Mouse (Mus musculus): ENCODE results near the gene 4930432M17Rik.

The 4930432M17Rik gene

DNA sequence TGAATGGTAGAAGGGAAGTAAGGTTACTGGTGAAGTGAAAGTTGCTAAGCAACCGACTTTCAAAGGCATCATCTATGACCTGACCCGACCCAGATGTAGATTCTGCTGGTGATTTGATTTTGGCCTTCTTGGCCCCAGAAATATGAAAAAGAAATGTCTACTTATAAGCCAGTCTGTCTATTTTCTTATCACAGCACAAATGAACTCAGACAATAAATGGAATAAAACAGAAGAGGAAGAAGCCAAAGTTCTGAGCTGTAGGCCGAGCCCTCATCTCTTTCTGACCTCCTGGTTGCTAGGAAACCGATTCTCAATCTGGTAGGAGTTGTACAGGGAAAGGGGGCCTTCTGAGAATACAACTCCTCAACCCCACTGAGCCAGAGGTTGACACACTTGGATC is at the start of gene 4930432M17Rik:
4930432M17Rik (plus strand) TSS at position 301 of the 400 bp plus-strand sequence.
- no peak for DNase-seq (ENCODE audit: low spot score)

DNA sequence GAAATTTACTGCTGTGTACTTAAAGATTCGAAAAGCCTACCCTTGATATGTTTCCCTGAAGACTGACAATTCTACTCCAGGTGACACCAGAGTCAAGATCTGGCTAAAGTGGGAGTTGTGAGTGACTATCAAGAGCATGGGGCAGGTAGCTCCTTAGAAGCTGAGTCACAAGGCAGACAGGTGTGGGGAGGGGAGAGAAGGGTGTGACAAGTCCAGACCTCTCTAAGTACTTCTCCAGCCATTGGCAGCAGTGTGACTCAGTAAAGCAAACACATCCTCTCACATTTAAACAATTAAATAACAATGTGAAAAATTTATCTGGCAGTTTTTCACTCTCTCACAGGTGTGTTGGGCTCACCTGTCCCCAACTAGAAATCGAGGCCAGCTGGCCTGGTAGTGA is 44.9 kb upstream of the 4930432M17Rik start:
- DNase-seq (ENCODE audit: low spot score): no peak

DNA sequence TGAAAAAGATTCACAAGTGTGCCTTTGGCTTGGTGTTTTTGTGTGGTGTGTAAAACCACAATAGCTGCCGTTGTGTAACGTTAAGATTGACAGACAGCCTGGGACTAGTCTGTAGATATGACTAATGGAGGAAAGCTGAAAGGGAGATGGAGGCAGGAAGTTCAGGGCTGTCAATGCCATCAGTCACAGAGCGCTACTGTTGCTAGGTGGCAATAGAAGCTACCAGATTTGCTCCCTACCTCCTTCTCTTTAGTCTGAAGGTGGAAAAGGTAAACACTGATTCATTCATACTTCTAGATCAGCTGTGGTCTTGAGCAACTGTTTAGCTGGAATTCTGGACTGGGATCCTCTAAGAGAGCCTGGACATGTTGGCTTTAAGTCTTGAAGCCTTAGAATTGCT is 44.3 kb upstream of the 4930432M17Rik start:
- no peak for DNase-seq (ENCODE audit: low spot score)

DNA sequence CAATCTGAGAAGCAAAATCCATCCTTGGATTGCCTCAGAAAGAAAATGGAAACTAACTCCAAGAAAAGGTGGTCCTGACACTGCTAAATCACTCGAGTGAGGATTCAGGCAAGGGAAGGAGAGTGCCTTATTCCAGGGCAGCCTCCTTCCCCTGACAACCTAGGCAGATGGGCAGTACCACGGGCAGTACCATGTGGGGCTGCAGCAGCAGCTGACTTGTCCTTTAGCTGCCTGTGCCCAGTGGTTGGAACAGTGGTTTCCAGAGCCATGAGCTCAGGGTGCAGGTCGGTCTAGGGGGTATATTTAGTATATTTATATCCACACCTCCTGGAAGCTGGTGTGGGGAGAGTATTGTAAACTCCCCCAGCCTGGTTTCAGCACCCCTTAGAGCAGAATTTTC is 42.3 kb upstream of the 4930432M17Rik start:
- DNase-seq (ENCODE audit: low spot score): no peak

DNA sequence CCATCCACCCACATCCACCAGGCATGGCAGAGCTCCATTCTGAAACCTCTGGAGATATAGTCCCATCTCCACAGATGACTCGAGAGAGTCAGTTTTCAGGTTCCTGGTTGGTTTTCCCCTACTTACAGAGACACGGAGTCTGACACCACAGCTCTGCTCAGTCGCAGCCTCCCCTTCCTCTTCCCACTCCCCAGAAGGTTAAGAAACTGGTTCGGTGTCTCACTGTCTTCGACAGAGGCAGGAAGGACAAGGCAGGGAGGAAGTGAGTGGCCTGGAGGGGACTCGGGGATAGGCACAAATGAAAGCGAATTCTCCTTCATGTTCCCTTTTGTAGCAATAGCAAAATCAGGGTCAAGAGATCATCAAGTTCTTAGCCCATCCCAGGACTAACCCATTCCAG is 39.9 kb upstream of the 4930432M17Rik start:
- DNase-seq (ENCODE audit: low spot score): no peak

DNA sequence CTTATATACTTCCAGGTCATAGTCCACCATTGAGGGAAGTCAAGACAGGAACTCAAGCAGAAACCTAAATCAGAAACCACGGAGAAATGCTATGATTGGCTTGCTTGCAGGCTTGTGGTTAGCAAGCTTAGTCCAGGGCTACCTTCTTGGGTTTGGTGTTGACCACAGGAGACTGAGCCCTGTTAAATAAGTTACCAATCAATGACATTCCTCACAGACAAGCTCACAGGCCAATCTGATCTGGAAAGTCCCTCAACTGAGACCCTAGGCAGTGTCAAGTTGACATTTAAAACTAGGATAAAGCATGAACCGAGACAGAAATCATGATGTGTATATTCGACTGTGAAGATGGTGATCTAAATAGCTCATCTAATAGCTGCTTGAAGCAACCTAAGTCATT is 35.6 kb upstream of the 4930432M17Rik start:
- no peak for DNase-seq (ENCODE audit: low spot score)

DNA sequence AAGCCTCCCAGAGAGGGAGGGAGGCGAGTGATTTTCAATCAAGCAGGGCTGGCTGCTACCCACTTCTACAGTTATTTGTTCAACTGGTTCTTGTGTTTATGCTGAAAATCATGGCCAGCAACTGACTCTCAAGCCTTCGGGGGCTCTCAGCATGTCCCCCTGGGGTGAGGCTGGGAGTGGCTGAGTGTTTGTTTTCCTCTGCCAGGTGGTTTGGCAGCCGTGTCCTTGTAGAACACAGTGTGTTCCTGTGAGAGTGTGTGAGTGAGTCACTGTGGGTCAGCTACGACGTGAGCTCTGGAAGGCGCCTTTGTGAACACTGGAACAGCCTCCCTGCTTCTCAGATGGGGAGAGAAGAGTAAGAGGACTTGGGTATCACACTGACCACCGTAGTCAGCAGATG is 35.1 kb upstream of the 4930432M17Rik start:
- no peak for DNase-seq (ENCODE audit: low spot score)

DNA sequence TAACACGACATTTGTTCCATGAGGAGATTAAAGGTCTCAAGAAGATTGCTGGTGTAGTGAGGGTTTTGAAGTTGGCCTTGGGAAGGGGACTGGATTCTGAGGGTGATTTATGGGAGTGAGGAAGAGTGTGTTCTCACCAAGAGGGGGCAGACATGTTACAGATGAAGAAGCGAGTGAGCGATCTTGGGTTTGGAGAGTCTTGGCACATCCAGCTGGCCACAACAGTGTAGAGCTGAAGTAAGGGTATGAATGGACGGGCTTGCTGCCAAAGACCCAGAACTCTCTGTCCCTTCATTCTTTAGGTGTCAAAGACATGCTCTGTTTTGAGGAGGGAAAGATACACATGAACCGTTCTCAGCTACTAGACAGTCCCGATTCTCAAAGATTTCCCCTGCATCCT is 34.2 kb upstream of the 4930432M17Rik start:
- no peak for DNase-seq (ENCODE audit: low spot score)

DNA sequence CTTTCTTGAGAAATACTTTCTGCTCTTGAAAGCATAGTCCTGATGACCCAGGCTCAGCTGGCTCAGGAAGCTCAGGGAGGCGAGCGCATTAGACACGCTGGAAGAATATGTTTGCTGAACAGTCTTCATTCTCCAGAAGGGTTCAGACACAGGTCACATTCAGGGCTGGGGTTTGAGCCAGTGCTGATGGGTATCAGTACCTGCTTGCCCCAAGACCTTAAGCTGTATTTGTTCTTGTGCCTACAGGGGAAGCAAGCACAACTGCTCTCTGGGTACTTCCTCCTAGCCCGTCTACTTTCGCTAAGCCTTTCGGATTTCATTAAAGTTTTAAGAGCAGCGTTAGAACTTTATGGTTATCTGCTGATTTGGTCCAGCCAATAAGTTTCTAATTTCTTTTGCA is 33.8 kb upstream of the 4930432M17Rik start:
- no peak for DNase-seq (ENCODE audit: low spot score)

DNA sequence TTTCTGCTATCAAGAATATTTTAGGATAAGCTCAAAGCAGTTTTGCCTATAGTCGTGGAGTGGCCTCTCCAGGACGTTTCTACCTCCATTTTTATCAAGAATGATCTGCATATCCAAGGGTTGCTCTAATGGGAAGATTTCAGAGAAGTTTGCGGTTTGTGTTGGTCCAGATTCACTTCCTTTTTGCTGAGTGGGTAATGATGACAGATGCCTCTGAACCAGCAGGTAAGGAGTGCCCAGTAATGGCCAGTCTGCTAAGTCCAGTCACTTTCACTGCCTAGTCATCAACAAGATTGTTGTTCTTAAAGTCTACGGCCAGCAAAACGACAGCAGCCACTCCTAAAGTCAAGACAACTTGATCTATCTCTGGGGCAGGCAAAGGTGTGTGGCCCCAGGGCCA is 32.8 kb upstream of the 4930432M17Rik start:
- DNase-seq (ENCODE audit: low spot score): no peak

DNA sequence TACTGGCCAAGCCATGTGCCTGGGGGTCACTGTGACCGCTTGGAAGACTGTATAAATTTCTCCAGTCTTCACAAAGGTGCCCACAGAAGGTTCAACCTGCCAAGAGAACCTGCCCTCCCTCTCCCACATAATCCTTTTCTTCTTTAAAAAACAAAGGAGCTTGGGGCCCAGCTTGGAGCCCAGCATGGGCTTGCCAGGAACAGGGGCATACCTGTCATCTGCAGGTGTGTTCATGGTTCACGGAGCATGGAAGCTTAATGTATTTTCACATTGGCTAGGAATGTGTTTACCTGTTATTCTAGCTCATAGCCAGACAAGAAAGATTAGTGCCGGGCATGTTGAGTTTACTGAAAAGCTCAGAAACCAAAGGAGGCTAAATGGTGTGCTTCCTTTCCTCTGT is 32.3 kb upstream of the 4930432M17Rik start:
- no peak for DNase-seq (ENCODE audit: low spot score)

DNA sequence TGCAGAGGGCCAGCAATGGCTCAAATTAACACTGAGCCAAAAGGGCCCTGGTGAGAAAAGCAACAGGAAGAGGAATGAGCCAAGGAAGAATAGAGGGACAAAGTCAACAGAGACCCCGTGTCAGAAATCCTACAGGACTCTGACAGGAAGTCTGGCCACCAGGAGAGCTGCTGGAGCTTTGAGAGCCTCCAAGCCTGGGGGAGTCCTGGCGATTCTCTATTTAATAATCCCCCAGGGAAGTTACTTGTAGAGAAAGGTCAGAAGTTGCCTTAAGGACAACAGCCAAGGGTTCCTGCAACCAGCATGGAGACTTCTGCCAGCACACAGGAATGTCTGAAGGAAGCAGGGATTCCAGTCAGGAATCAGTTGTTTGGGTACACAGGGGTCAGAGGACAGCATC is 30.0 kb upstream of the 4930432M17Rik start:
- no peak for DNase-seq (ENCODE audit: low spot score)

DNA sequence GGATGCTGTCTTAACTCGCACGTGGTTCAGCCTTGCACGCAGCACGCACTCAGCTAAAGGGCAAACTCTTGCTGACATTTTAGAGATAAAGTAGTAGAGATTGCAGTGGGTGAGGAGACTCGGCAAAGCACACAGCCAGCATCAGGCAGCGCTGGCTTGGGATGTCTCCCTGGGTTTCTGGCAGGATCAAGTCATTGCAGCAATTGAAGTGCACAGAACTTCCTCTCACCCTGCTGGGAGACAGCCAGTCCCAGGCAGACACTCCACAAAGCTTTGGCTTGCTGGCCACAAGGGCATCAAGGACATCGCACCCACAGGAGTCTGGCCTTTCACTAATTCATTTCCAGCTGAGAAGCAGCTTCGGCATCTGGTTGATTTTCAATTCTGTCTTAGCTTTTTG is 27.3 kb upstream of the 4930432M17Rik start:
- DNase-seq (ENCODE audit: low spot score): no peak

DNA sequence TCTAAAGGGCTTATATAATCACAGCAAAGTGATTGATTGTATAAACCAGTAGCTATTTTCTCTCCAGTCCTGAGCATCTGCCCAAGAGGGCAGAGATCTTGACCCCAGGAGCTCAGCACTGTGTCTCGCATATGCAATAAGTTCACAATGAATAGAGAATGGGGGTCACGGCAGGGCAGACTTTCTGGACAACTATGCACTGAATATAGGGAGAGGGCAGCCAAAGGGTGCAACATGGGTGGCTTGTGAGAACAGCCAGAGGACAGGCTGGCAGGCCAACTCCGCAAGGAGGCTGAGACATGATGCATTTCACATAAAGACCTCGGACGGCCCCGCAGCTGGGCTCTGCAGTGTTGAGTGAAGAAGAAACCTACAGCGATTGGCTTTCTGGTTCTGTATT is 25.1 kb upstream of the 4930432M17Rik start:
- no peak for DNase-seq (ENCODE audit: low spot score)

DNA sequence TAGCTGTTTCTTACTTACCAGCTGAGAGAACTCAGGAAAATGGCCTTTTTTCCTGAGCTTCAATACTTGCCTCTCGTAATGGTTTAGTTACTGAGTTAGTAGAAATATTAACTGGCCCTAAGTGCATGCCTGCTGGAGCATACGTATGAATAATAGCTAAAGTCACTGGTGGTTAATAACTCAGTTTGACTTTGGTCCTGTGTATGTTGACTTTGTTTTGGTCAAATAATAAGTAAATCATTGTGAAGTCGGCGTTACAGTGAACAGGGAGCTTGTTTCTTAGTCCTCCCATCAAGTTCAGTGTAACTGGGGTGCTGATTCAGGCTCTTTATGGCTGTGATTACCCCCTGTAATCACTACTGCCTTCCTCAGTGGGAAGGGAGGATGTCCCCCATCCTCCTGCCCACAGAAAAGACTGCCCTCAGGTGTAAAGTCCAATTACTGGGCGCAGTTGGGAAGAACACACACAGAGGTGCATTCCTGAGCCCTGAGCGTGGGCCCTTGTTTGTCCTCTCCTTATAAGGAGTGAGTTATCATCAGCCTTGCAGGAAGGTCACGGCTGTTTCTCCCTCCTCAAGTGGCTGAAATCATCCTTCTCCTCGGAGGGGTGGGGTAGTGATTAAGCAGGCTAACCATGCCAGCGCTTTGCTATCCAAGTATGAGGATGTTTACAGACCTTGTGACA is 24.1 kb upstream of the 4930432M17Rik start:
- no peak for DNase-seq (ENCODE audit: low spot score)

DNA sequence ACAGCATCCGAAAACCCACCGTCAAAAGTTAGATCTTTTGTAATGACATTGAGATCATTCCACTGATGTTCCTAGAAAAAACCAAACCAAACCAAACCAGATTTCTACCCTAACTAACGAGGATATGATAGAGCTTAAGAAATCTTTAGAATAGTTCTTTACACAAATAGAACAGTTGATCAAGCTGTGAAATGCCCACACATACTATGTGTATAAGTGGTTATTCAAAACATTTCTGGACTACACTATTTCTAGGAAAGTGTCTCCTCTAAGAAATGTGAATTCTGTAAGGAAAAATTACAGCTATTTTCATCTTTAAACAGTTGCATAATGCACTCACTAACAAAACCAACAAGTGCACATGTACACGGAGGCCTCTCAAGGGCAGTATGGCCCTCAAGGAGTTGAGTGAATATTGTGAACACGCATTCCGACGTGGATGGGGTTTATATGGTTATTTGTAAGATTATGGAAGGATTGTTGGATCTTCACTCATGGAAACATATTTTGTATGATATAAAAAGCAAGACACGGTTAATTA is 22.3 kb upstream of the 4930432M17Rik start:
- no peak for DNase-seq (ENCODE audit: low spot score)

DNA sequence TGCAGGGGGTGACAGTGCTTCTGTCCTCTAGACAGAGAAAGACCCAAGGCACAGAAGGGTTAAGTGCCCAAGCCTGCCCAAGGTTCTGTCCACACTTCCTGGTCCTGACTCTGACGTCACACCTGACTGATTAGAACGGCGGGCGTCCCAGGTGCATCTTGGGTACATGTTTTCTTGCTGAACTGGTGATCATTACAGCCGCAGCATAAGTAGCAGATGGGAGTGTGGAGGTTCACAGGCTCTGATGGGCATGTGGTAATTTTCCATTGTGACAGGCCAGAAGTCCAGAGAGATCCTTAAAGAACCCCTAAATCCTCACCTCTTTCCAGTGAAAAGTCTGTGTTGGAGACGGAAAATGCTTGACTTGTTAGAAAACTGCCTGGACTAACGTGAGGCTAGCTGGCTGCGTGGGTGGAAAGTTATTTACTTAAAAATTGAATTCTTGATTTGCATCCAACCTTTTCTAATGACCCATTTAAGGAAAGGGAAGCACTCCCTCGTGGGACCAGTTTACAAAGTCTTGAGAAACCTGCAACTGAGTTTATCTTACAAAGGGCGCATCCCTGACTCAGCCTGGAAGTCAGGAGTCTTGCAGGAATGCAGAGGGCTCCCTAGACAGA is 20.4 kb upstream of the 4930432M17Rik start:
- no peak for DNase-seq (ENCODE audit: low spot score)

DNA sequence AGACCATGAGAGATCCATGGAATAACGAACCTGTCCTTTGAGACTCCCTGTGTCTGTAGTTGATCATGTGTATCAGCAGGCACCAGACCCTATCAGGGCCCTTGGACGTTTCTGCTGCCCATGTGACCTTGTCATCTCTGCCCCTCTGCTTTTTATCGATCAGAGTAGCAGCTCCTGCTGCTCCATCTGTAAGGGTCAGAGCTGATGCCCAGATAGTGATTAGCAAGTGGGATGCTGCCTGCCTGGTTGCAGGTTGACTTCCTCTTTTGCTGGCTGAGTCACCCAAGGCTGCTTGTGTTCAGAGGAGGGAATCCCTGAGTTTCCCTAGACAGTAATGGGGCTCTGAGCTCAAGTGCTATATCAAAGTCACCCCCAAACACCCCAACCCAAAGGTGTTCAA is 18.9 kb upstream of the 4930432M17Rik start:
- no peak for DNase-seq (ENCODE audit: low spot score)

DNA sequence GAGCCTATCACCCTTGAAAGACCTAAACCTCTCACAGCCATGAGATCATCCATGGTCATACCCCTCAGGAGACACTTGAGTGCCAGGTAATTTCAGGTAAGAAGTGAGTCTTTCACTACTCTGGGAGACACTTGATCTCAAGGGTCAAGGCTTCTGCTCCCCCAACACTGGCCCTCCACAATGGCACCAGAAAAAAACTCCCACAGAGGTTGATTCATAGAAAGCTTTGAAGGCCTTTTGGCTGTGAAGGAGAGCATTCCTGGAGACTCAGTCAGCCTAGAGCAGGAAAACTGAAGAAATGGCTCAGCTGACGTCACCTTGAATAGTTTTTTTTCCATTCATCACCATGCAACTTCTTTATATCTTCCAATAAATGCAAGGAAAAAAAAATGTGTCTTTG is 18.4 kb upstream of the 4930432M17Rik start:
- DNase-seq (ENCODE audit: low spot score): no peak

DNA sequence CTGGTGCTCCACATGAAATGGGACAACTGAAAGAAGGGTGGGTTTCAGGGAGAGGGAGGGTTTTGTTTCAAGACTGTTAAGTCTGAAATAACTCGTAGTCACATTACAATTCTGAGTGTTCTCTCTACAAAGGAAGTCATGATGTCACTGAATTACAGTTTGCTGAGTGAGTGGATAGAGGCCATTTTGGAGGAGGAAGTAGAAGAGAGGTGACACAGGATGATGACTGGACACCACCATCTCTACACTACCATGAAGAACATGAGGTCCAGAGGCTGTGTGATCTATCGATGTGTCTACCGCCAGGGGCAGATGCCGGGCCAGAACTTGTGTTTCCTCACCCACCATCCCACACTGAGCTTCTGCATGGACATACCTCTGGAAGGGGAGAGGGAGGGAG is 13.6 kb upstream of the 4930432M17Rik start:
- DNase-seq (ENCODE audit: low spot score): no peak

DNA sequence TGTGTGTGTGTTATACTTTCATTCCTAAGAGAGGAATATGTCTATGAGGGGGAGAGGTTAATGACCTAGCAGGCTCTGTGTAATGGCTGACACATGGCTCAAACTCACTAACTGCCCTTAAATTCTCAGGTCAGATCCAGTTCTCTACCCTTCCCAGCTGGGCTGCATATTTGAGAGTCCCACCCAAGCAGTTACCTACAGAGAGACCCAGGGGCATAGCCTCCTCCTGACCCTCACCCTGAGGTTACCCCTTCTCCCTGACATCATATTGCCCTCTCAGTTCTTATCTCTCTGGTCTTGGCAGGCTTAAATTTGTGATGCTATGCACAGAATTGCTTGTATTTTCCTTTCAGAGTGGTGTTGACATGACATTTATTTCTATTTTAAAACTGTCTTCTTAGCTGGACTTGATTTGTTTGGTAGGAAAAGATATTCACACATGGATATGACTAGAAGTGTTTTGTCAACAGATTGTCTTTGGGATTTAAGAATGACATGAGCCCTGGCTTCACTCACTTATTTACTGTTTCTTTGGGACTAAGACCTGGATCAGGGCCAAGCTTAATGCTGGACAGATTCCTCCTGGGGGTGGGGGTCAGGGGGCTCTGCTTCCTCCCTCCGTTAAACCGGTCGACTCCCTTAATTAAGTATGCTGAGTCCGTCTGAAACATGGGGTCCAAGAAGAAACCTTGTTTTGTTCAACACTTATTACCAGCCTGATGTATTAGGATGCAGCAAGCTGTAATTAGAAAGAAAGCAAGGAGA is 7.7 kb upstream of the 4930432M17Rik start:
- DNase-seq (ENCODE audit: low spot score): no peak

DNA sequence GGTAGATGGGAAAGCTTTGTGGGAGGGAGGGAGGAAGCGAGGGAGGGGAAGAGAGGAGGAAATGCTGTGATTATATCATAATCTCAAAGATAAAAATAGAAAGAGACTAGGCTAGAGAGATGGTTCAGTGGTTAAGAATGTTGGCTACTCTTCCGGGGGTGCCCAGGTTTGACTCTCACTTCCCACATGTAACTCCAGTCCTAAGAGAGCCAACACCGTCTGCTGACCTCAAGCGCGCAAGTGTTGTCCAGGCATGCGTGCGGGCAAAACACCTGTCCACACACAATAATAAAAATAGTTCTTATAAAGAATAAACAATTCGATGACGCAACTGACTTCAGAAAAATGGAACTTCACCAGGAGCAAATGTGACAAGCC is 7.1 kb upstream of the 4930432M17Rik start:
- DNase-seq (ENCODE audit: low spot score): no peak

DNA sequence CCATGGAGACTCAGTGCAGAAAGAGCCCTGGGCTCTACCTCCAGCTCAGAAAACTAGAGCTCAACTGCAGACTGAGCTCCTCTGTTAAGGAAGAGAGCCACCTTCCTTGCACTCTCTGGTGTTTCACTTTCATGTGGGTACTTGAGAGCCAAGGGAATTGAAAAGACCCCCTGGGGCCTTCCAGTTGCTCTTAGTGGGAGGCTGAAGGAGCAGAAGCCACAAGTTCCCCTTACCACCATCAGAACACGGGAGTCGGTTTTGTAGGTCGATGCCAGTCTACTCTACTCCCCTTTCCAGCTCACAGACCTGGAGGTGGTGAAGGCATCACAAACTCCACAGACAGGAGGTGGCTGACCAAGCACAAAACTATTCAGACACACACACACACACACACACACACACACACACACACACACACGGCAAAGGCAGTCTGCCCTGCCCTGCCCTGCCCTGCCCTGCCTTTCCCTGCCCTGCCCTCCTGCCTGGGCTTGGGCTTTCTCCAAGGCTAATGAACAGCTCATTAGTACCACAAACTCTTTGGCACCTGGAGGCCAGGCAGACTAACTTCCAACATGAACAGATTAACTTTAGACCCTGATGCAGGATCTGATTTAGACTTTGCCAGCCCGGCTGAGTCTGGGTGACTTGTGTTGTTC is 1.7 kb downstream of the 4930432M17Rik start:
- no peak for DNase-seq (ENCODE audit: low spot score)

All from c-Kit-positive CD71-positive TER-119-positive erythroid progenitor cells, embryonic 14.5 days (primary cell).